Mouse (Mus musculus): ENCODE data around the gene Psmd9.

- TF ChIP-seq CTCF (IDR thresholded peaks at IDR 0.05; ENCODE audit: extremely low read depth, insufficient read depth, low read length) = no peak
- TF ChIP-seq POLR2A (IDR thresholded peaks at IDR 0.05; ENCODE audit: extremely low read depth, insufficient read depth, low read length) = no peak
Observed at GRCm38 (mm10) chr5:123185966-123186365, 16.8 kb downstream of the Psmd9 start.

All from cortical plate, adult 2 months (tissue).